Mouse (Mus musculus) ES-Bruce4 (cell line): Measurements from ENCODE around the gene Hbb-bh2. TPM values are rescaled to one million over a fixed set of nuclear protein-coding genes. Genes with fewer than 3 reads are reported as not detected.

Experiments used
- H3K27ac ChIP-seq: 2 replicates; pipeline ENCODE4 v1.5.1; 2012; ENCODE audit warnings: low read length, inconsistent platforms; ENCODE audit not compliant: insufficient read depth
- H3K27me3 ChIP-seq: 2 replicates; pipeline ENCODE4 v1.6.1; 2012; ENCODE audit warnings: mild to moderate bottlenecking, low read length, inconsistent platforms; ENCODE audit not compliant: control insufficient read depth, poor library complexity, insufficient read depth, severe bottlenecking
- H3K36me3 ChIP-seq: 2 replicates; pipeline ENCODE4 v1.6.1; 2012; ENCODE audit warnings: inconsistent platforms, mild to moderate bottlenecking, low read length, moderate library complexity; ENCODE audit not compliant: control insufficient read depth, poor library complexity, insufficient read depth, severe bottlenecking
- H3K4me1 ChIP-seq: one replicate; pipeline ENCODE4 v1.8.1; 2011; ENCODE audit warnings: low read length; ENCODE audit not compliant: control insufficient read depth, insufficient read depth
- H3K4me3 ChIP-seq: 2 replicates; pipeline ENCODE4 v1.5.1; 2011; ENCODE audit warnings: low read depth, mild to moderate bottlenecking, low read length
- H3K9ac ChIP-seq: 2 replicates; pipeline ENCODE4 v1.6.1; 2012; ENCODE audit warnings: low read depth, mild to moderate bottlenecking, inconsistent platforms; ENCODE audit not compliant: poor library complexity, severe bottlenecking
- H3K9me3 ChIP-seq: replicated peaks from 2 replicates; pipeline ENCODE4 v1.6.1; 2012; ENCODE audit warnings: mild to moderate bottlenecking, low read length, inconsistent platforms; ENCODE audit not compliant: control insufficient read depth, poor library complexity, insufficient read depth, severe bottlenecking
- CTCF ChIP-seq: IDR thresholded peaks from one replicate; pipeline ENCODE4 v1.8.1; 2011; ENCODE audit warnings: low read depth, low read length
- EP300 ChIP-seq: IDR thresholded peaks from 2 replicates; pipeline ENCODE4 v1.6.1; 2011; ENCODE audit warnings: low read depth, low read length; ENCODE audit not compliant: insufficient read depth
- POLR2A ChIP-seq: IDR thresholded peaks from one replicate; pipeline ENCODE4 v1.8.1; 2011; ENCODE audit warnings: low read length; ENCODE audit not compliant: insufficient read depth
- polyA plus RNA-seq: library from polyadenylated mRNA; stranded (reverse); fragments of >200 nt; gene quantifications from 2 replicates; pipeline ENCODE4 v1.2.4, GENCODE M21; 2011; ENCODE audit warnings: low read depth; ENCODE audit not compliant: missing spikeins, insufficient read depth, insufficient read length

Hbb-bh2 gene
- polyA plus RNA-seq, 1 experiment: not detected

- Histone ChIP-seq H3K36me3 (no peaks in the 10 kb centered on the region), H3K9me3 (no peaks in the 10 kb centered on the region), H3K27me3 (no peaks in the 10 kb centered on the region), H3K4me1 (no peaks in the 10 kb centered on the region), H3K4me3 (no peak within 1 kb of the TSS), H3K9ac (no peak within 1 kb of the TSS), H3K27ac (no peak within 1 kb of the TSS)
- TF ChIP-seq EP300 (no peak), CTCF (no peak), POLR2A (no peak)
Observed at GRCm38 (mm10) chr7:103791721-103792120, 48.6 kb downstream of the Hbb-bh2 start, which contains the start of gene Olfr67. Olfr67 (minus strand) TSS chr7:103791821.

Other genes with a start within 250 kb of the Hbb-bh2 start
- not detected in 2 replicates for gene Olfr619, start 239.9 kb downstream of the Hbb-bh2 start, polyA plus RNA-seq
- not detected in 2 replicates for gene Olfr620, start 228.0 kb downstream of the Hbb-bh2 start, polyA plus RNA-seq
- not detected in 2 replicates for gene Olfr622, start 197.8 kb downstream of the Hbb-bh2 start, polyA plus RNA-seq
- not detected in 2 replicates for gene Olfr623, start 176.8 kb downstream of the Hbb-bh2 start, polyA plus RNA-seq
- gene Olfr624, start 169.3 kb downstream of the Hbb-bh2 start, polyA plus RNA-seq: 0.13 TPM in 1 of 2 replicates, not detected in the other
- gene Olfr625-ps1, start 157.8 kb downstream of the Hbb-bh2 start, polyA plus RNA-seq: not detected in 2 replicates
- gene Olfr243, start 125.8 kb downstream of the Hbb-bh2 start, polyA plus RNA-seq: 0.16 TPM in 1 of 2 replicates, not detected in the other
- not detected in 2 replicates for gene Olfr628, start 110.1 kb downstream of the Hbb-bh2 start, polyA plus RNA-seq
- gene Olfr629, start 95.6 kb downstream of the Hbb-bh2 start, polyA plus RNA-seq: not detected in 2 replicates
- not detected in 2 replicates for gene Olfr630, start 83.2 kb downstream of the Hbb-bh2 start, polyA plus RNA-seq
- not detected in 2 replicates for gene Olfr69, start 68.9 kb downstream of the Hbb-bh2 start, polyA plus RNA-seq
- not detected in 2 replicates for gene Olfr68, start 60.8 kb downstream of the Hbb-bh2 start, polyA plus RNA-seq
- gene Olfr67, start 48.7 kb downstream of the Hbb-bh2 start, polyA plus RNA-seq: not detected in 2 replicates
- 1.2 and 2.2 TPM in 2 replicates for gene Hbb-bt, start 26.5 kb downstream of the Hbb-bh2 start, polyA plus RNA-seq
- 3.5 TPM in 1 of 2 replicates, not detected in the other for gene Hbb-bs, start 12.4 kb downstream of the Hbb-bh2 start, polyA plus RNA-seq
- gene Hbb-bh1, start 2.6 kb upstream of the Hbb-bh2 start, polyA plus RNA-seq: not detected in 2 replicates
- gene Hbb-y, start 12.7 kb upstream of the Hbb-bh2 start, polyA plus RNA-seq: 1.4 TPM in 1 of 2 replicates, not detected in the other
- gene Olfr66, start 45.7 kb upstream of the Hbb-bh2 start, polyA plus RNA-seq: not detected in 2 replicates
- gene Olfr64, start 54.0 kb upstream of the Hbb-bh2 start, polyA plus RNA-seq: not detected in 2 replicates
- not detected in 2 replicates for gene Olfr65, start 63.0 kb upstream of the Hbb-bh2 start, polyA plus RNA-seq
- not detected in 2 replicates for gene Olfr631, start 88.3 kb upstream of the Hbb-bh2 start, polyA plus RNA-seq
- gene Olfr632, start 93.8 kb upstream of the Hbb-bh2 start, polyA plus RNA-seq: not detected in 2 replicates
- not detected in 2 replicates for gene Olfr633, start 103.9 kb upstream of the Hbb-bh2 start, polyA plus RNA-seq
- gene Olfr635, start 130.6 kb upstream of the Hbb-bh2 start, polyA plus RNA-seq: 0.08 and 0.13 TPM in 2 replicates
- gene Olfr638, start 158.2 kb upstream of the Hbb-bh2 start, polyA plus RNA-seq: not detected in 2 replicates
- not detected in 2 replicates for gene Olfr639, start 176.8 kb upstream of the Hbb-bh2 start, polyA plus RNA-seq
- not detected in 2 replicates for gene Olfr640, start 185.1 kb upstream of the Hbb-bh2 start, polyA plus RNA-seq
- gene Olfr641, start 194.9 kb upstream of the Hbb-bh2 start, polyA plus RNA-seq: not detected in 2 replicates
- 0.14 TPM in 1 of 2 replicates, not detected in the other for gene Olfr642, start 212.1 kb upstream of the Hbb-bh2 start, polyA plus RNA-seq
- gene 4930516K23Rik, start 220.9 kb upstream of the Hbb-bh2 start, polyA plus RNA-seq: not detected in 2 replicates
- gene Olfr644, start 231.3 kb upstream of the Hbb-bh2 start, polyA plus RNA-seq: not detected in 2 replicates
- not detected in 2 replicates for gene Olfr645, start 244.9 kb upstream of the Hbb-bh2 start, polyA plus RNA-seq